Mouse (Mus musculus) adrenal gland, postnatal 14 days (tissue): ENCODE measurements around the gene Oscar. TPM values are rescaled to one million over a fixed set of nuclear protein-coding genes. Genes with fewer than 3 reads are reported as not detected.

Experiments
- microRNA-seq, 2 experiments: library from miRNA; unstranded; fragments of <30 nt; microRNA quantifications; one replicate each; pipeline ENCODE4 v1.2.0; 2021
- total RNA-seq: library from RNA; stranded (reverse); gene quantifications from 2 replicates; pipeline ENCODE4 v1.2.3, GENCODE M21; 2021

Gene Oscar
- total RNA-seq, 1 experiment from 2014 or later, result not detected

Small RNAs within 50 kb of the gene (microRNA-seq; reads per million reads assigned to microRNA genes)
- 0 reads per million in 2 experiments for gene Gm25100
- 1.3 to 4.9 reads per million in 2 experiments for gene Mir3572

Other genes with a start within 250 kb of the Oscar start
- 2.8 and 4.3 TPM in 2 replicates for gene Cacng8, start 225.5 kb downstream of the Oscar start, total RNA-seq
- gene Cacng6, start 192.0 kb downstream of the Oscar start, total RNA-seq, result not detected in 2 replicates
- 2.8 and 3.4 TPM in 2 replicates for gene Tarm1, start 113.5 kb downstream of the Oscar start, total RNA-seq
- gene Ndufa3, start 1.2 kb upstream of the Oscar start, total RNA-seq, result 975 and 1,034 TPM in 2 replicates
- gene Tfpt, start 13.8 kb upstream of the Oscar start, total RNA-seq, result 21.6 and 25.6 TPM in 2 replicates
- 37.9 and 41.9 TPM in 2 replicates for gene Prpf31, start 13.8 kb upstream of the Oscar start, total RNA-seq
- gene Cnot3, start 29.1 kb upstream of the Oscar start, total RNA-seq, result 63.5 and 63.7 TPM in 2 replicates
- 14.7 and 15.9 TPM in 2 replicates for gene Leng1, start 49.7 kb upstream of the Oscar start, total RNA-seq
- 5.6 and 6.9 TPM in 2 replicates for gene Tmc4, start 61.4 kb upstream of the Oscar start, total RNA-seq
- gene Tsen34, start 76.7 kb upstream of the Oscar start, total RNA-seq, result 97.1 and 101 TPM in 2 replicates
- 51.8 and 55.3 TPM in 2 replicates for gene Mboat7, start 77.4 kb upstream of the Oscar start, total RNA-seq
- 962 and 1,107 TPM in 2 replicates for gene Rps9, start 87.8 kb upstream of the Oscar start, total RNA-seq
- gene Pirb, start 104.2 kb upstream of the Oscar start, total RNA-seq, result 1.9 and 3.8 TPM in 2 replicates
- gene Gm15448, start 209.5 kb upstream of the Oscar start, total RNA-seq, result 0.68 TPM in 1 of 2 replicates, not detected in the other
- 1.0 TPM in 1 of 2 replicates, not detected in the other for gene Pira2, start 228.9 kb upstream of the Oscar start, total RNA-seq